Mouse (Mus musculus) left cerebral cortex, postnatal 10 days (tissue): ENCODE data around the gene Gm6525. TPM values are rescaled to one million over a fixed set of nuclear protein-coding genes. Genes with fewer than 3 reads are reported as not detected.

Experiments
- DNase-seq, 2 experiments: peaks; one replicate each; pipeline ENCODE4 v3.0.0; 2021 to 2022; ENCODE audit warnings: low spot score in 2 of 2, mixed read lengths in 1 of 2; ENCODE audit errors: extremely low spot score in 1 of 2
- intact Hi-C: fragments of 180-260 bp; cut with DNase I; formaldehyde crosslinking; loops from one replicate; pipeline ENCODE4 v1.15.1; 2025
- total RNA-seq, 2 experiments: library from RNA; stranded (reverse); gene quantifications; 2 replicates each; pipeline ENCODE4 v1.2.3; 2021

The Gm6525 gene
- total RNA-seq, 2 experiments from 2014 or later: not detected

DNA sequence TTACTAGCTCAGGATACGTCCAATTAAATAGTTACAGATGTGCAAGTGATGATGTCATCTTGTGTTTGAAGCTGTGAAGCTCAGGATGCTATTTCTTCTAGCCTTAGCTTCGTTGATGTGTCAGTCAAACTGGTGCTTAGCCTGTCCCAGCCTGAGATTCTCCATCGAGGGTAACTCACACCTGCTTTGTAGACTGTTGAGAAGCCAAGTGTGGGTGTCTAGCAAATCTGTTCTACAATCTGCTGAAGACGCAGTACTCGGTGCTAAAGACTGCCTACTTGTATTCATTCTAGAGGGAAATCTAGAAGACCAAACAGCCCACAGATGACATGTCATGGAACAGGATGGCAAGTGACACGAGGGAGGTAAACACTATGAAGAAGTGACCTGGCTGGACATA is 31.7 kb downstream of the Gm6525 start:
- no peak for DNase-seq
- intact Hi-C loops: no loop called here

DNA sequence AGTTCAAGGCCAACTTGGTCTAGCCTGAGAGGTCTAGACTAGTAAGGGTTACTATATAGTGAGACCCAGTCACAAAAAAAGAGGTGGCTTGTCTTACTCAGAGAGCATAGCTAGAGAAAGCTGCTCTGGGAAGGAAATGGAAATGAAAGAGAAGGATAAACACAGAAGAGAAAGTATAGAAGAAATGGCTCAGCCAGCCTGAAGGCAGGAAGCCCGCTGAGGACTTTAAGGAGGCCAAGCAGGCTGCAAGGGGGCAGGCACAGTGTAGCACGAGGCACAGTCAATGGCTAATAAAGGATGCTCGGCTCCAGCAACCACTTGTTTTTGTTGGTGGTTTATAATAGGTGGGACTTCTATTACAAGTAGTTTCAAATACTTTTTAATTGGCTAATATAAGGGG is 32.2 kb downstream of the Gm6525 start:
- intact Hi-C loops: no loop called here

DNA sequence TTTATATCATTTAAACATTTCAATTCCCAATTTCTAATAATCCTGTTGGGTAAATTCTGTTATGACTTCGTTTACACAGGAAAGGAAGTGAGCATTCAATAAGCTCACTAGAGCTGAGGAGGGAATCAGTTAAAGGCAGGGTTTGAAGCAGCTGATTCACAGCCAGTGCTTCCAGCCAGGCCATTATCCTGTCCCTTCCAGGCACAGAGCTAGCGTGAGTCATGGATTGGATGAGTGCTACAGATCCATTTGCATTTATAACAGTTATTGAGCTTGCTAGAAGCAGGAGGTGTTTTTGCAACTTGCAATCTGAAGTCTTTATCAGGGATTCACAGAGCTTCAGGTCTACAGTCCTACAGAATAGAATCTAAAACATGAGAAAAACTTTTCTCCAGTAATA is 33.5 kb downstream of the Gm6525 start:
- no peak for DNase-seq
- intact Hi-C loops: no loop called here

More for the DNA sequence above, 32.2 kb downstream of the Gm6525 start:
- no peak for DNase-seq

DNA sequence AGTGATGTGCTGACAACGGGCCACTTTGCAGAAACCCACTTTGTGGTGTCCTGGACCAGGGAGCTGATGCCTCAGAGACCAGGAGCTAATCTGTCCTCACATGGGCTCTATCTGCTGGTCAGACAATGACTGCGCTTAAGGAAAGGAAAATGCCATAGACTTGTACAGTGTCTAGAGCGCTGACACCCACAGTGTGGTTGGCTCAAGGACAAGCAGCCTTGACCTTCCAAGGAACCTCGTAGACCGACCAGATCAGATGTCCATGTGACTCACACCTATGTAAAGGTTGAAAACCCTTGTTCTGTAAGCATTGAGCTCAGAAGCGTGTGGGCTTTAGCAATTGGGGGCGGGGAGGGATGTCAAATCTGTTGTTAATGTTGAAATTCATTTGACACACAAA is 34.6 kb downstream of the Gm6525 start:
- no peak for DNase-seq
- intact Hi-C loops: no loop called here

DNA sequence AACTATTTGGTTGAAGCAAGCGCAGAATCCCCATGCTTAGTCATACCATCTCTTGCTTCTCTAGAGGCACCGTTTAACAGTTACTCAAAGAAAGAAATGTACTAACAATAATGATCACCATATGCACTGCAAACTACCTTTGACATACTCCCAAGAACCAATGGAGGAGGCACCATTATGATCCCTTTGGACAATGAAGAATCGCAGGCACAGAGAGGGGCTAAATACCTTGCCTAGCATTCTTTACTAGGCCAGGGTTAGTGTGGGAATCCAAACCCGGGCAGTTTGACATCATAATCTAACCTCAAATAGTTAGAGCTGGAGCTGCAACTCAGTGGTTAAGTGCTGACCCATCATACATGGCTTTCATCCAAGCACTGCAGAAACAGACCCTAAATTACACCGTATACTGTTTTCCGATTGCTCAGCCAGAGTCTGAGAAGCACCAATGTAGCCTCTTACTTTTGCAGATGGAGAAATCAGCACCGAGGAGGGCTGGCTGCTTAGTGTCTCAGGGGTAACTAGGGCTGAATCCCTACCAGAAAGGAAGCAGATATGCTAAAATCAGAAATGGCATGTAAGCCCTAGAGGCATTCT is 35.1 kb downstream of the Gm6525 start:
- no peak for DNase-seq
- intact Hi-C loops: no loop called here

DNA sequence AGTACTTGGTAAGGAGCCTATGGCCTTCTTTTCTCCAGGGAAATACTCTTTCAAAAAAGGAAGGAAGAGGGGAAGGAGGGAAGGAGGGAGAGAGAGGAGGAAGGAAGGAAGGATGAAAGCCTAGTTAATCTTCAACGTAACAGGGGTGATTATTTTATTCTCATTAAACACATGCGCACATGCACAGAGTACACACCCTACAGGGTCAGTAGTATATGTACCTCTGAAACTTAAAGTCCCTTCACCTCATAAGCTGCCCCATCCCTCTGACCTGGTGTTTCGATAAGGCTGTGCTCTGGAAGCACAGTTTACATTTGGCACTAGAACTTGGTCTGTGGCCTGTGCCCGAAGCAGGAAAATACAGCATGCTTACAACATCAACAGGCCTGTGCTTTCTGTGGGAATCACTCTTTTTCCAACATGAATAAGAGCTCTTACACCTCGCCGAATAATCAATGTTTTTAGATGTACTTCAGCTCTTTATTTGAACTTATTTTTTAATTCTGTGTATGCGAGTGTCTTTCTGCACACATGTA is 37.5 kb downstream of the Gm6525 start:
- intact Hi-C loops: no loop called here
- DNase-seq: no peak

DNA sequence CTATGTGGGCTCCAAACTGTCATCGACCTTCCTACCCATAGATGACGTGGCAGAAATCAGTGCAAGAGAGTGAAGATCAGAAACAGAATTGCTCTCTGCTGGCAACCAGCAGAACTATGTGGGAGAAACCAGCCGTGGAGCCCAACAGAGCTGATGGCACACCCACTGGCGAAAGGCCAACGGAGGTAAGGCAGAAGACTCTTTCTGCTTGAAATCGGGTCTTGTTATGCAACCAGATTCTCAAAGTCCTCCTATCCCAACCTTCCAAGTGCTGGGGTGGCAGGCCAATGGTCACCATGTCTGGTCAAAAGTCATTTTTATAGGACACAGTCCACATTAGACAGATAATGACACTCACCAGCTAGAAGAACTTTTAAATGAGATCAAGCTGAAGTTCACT is 40.6 kb downstream of the Gm6525 start:
- DNase-seq: peak in 1 of 2 experiments; percentile 59
- intact Hi-C loops: no loop called here

DNA sequence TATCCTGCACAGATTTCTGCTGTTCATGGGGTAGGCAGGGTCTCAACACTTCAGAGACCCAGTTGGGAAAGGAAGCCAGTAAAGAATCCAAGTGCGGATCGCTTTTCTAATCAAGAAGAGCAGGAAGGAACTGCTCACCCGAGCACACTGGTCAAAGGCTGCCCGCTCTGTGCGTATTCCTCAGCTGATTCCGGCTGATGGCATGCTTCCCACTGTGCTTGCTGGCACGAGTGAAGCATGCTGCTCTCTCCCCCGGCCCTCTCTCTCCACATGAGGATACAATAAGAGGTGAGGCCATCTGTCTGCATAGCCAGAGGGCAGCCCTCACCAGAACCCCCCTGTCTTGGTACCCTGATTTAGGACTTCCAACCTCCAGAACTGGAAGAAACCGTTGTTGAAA is 41.3 kb downstream of the Gm6525 start:
- intact Hi-C loops: loop anchor here (5.0 kb wide), 1 partner anchor 42 kb away; no protein-coding TSS in a partner anchor
- DNase-seq: peak in 1 of 2 experiments; percentile 56

DNA sequence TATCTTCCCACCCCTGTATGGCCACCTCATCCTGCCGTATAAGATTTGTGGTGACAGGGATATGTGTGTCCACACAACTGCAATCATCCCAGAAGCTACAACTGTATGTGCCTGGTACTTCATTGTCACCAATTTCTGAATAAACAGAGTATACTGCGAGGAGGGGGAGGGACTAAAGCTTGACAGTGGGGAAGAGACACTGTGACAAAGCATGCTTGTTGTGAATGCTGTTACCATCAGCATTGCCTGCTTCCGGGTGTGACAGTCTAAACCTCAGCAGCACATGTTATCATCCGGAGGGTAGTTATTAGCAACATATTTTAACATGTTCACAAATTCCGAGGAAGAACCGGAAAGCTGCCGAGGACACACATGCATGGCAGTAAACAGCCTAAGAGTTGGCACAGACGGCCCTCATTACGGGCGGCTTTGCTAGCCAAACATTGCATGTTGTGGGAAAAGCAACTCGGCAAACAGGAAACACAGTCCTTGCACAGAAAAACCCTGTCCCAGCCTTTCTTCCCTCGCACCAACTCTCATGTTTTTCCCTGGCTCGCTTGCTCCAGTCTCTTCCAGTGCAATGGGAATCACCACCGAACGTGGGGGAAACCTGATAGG is 41.9 kb downstream of the Gm6525 start:
- DNase-seq: no peak
- intact Hi-C loops: loop anchor here (5.0 kb wide), 1 partner anchor 41 kb away; no protein-coding TSS in a partner anchor

DNA sequence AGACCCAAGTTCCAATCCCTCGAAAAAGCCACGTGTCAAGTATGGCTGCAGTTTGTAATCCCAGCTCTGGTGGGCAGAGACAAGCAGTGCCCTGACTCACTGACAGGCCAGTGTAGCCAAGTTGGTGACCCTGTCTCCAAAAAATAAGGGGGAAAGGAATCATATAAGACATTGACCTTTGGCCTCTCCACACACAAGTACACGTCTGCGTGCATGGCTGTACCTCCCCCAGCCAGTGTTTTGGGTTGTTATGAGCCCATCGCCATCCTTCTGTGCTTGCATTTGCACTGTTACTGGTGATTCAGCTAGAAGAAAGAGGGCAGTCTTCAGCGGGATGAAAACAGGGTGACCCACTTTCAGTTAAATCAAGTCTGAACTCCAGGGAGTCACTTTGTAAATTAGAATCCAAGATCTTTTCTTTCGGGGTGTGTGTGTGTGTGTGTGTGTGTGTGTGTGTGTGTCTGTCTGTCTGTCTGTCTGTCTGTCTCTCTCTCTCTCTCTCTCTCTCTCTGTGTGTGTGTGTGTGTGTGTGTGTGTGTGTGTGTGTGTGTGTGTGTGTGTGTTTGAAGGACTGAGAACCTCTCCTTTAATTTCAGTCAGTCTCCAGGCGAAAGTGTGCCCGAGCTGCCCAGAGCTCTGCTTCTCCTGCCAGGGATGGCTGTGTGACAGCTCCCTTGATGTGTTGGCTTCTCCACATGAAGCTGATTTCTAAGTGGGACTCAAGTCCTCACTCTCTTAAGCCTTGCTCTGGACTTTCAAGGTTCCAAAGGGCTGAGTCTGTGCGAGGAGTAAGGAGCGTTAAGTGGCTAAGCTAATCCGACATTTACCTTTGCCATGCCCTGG is 43.4 kb downstream of the Gm6525 start:
- intact Hi-C loops: loop anchor here (5.0 kb wide), 1 partner anchor 40 kb away; no protein-coding TSS in a partner anchor
- no peak for DNase-seq

DNA sequence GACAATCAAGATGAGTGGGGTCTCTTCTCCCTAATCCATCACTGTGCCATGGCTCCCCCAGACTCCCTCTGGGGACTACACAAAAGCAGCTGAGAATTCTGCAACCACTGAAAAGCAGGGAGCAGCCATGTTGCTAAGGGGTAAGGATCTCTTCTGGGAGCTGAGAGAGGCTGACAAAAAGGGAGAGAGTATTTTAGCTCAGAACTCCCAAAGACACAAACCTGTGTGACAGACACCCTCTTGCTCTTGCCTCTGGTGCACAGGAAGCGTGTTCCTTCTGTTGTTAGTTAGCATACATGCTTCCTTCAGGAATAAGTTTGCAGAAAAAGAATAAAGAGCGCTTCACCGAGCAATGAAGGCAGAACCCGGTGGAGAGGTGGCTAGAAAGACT is 44.1 kb downstream of the Gm6525 start:
- intact Hi-C loops: loop anchor here (5.0 kb wide), 1 partner anchor 39 kb away; no protein-coding TSS in a partner anchor
- no peak for DNase-seq

DNA sequence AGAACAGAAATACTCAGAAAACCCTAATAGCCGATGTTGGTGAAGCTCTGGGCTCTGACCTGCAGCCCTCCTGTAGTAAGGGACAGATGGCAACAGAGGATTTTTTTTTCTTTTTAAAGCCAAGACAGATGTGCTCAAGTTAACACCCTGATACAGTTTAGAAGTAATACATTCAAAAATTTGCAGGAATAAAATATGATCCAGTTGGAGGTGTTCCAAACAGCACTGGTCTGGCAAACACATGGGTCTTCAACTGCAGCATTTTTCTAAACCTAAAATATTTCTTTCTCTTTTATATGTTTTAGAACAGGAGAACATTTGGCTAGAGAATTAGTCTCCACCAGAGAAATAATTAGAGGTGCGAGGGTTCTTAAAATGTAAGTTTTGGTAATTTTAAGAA is 44.6 kb downstream of the Gm6525 start:
- DNase-seq: no peak
- intact Hi-C loops: loop anchor here (5.0 kb wide), 1 partner anchor 39 kb away; no protein-coding TSS in a partner anchor

DNA sequence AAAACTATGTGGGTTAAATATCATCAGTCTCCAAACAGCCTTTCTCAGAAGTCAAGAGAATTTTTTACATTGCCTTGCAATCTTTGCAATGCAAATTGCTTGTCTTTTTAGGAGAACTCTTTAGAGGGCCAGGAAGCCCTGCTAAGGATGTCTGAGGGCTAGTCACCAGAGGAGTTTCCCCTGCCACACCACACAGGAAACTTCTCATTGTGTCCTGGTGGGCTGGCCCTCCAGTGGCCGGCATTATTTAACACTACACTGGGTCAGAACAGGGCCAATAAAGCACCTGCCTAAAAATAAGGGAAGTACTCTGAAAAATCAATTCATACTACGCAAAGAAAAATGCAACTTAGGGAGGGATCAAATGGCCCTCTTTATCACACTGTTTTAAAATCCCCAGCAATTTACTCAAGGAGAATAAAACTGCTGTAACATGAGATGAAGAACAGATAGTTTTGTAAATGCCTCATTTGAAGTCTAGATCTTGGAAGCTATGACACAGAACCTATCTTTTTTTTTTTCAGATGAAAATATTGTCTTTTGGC is 45.3 kb downstream of the Gm6525 start:
- intact Hi-C loops: loop anchor here (5.0 kb wide), 1 partner anchor 38 kb away; no protein-coding TSS in a partner anchor
- no peak for DNase-seq

DNA sequence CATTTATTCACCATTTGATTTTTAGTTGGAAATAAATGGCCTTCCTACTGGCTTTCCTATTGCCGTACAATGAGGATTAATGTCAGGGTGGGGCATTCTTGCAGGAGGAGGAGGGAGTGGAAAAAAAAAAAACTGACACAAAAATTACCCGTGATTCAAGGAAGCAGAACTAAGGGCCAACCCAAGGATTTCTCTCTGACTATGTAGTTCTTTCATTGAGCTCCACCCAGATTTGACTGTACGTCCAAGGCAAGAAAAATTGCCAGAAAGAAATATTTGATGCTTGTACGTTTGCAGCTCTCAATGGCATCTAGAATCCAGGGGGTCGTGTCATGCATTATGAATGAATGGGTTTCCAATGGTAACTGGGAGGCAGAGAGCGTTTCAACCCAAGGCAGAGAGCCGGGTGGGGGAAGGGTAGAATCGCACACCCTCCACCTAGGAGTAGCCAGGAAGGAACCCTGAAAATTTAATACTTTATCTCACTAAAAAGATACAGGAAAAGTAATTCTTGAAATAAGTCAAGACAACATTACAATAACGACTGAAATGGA is 45.9 kb downstream of the Gm6525 start:
- peak in 1 of 2 experiments; percentile 49 for DNase-seq
- intact Hi-C loops: loop anchor here (5.0 kb wide), 1 partner anchor 38 kb away; no protein-coding TSS in a partner anchor

DNA sequence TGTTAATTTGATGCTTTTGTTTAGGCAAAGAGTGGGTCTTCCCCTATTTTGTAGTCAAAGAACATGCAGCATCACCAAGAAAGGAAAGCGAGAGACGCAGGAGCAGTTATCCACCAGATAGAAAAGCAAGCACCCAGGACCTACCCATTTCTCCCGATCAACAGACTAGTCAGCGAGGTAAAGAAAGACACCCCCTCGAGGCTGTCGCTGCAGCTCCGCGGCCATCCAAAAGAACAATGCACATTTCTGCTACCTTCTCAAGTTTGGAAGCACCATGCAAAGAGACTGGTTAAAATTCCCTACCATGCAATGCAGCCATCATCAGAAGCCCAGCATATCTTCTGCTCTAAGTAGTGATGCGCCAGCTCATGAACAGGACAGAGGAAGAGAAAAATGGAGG is 46.4 kb downstream of the Gm6525 start:
- no peak for DNase-seq
- intact Hi-C loops: no loop called here

DNA sequence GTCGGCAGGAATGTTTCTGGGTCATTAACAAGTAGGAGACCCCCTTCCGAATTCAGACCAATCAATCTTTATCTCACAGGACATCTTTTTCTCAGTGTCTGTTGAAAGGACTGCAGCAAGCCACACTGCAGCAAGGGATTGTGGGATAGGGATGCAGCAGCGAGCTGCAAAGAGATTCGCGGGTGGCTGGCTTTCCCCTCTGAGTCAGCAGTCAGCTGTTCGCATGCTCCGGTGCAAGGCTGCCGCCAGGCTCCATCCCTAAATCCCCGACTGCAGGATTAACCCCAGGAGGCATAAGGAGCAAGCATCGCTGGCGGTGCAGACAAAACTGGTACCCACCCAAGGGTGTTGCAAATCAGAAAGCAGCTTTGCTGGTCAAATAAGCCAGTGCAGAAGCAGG is 46.8 kb downstream of the Gm6525 start:
- intact Hi-C loops: no loop called here
- DNase-seq: peak; percentile 75 to 81
